8 mouse cellular contexts compared by ENCODE assay signal in the genomic region with DNA sequence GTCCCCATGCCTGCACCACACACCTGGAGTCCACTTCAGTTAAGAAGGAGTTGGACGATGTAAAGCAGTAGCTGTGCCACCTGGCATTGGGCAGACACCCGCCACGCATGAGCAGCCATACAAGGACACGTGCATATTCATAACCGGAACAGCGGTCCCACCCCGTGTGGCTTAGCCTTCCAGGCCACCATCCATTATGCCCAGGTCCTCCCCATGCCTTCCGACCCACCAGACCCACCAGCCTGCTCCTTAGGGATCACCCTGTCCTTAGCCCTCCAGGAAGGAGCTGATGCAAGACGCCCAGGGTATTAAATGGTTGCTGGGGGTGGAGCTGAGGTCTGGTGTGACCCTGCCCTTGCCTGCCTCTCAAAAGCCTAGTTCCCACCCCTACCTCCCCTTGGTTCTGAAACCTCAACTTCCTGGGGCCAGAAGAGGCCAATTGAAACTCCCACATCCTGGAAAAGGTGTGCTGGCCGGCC. TPM values are rescaled to one million over a fixed set of nuclear protein-coding genes. Genes with fewer than 3 reads are reported as not detected.
DNase-seq lines count a peak whose midpoint lies in the region; ATAC-seq and TF ChIP-seq lines count a peak whose summit lies in the region.

No protein-coding gene starts in this region.

- DNase-seq in frontal cortex, postnatal 14 days (ENCODE audit: low spot score in 2 of 2) = no peak
- no peak for DNase-seq in right cerebral cortex, adult 2 months (ENCODE audit: low spot score in 2 of 2)

- peaks cover 46% of the 10 kb centered on the region for H3K36me3 ChIP-seq in megakaryocyte, embryonic 14.5 days (replicated peaks; ENCODE audit: low read length)
- peaks cover 25% of the 10 kb centered on the region for H3K36me3 ChIP-seq in limb, embryonic 13.5 days
- peaks cover 15% of the 10 kb centered on the region for H3K36me3 ChIP-seq in small intestine, adult 2 months (ENCODE audit: control insufficient read depth, insufficient read depth, low read length)

- H3K4me2 ChIP-seq in limb, embryonic 13.5 days (replicated peaks) = peak overlapping the region; percentile 100

- 68% methylated on average over 10 of the region's 10 CpGs for WGBS in limb, embryonic 13.5 days
- WGBS in small intestine, adult 2 months = 21% methylated on average over 10 of the region's 10 CpGs

- peak; percentile 56; the same call in 1 of the 2 replicates for TF ChIP-seq POLR2A in embryonic fibroblast, embryonic 13.5 days (IDR thresholded peaks at IDR 0.05; ENCODE audit: low read depth, low read length)
- 0 out of 2 replicates have a peak, but pooled peaks have one; percentile 16 for TF ChIP-seq POLR2A in small intestine, adult 2 months (IDR thresholded peaks at IDR 0.05; ENCODE audit: low read depth, low read length)

- 0 out of 2 replicates have a peak overlapping the region, but pooled peaks have one; percentile 82 for H3K9ac ChIP-seq in limb, embryonic 13.5 days

- H3K27me3 ChIP-seq in megakaryocyte, embryonic 14.5 days (replicated peaks) = no peaks in the 10 kb centered on the region
- no peaks in the 10 kb centered on the region for H3K27me3 ChIP-seq in limb, embryonic 13.5 days
- H3K27me3 ChIP-seq in small intestine, adult 2 months (ENCODE audit: control insufficient read depth, insufficient read depth, low read length) = no peaks in the 10 kb centered on the region

- H3K4me1 ChIP-seq in megakaryocyte, embryonic 14.5 days = peaks cover 67% of the 10 kb centered on the region
- no peaks in the 10 kb centered on the region for H3K4me1 ChIP-seq in embryonic fibroblast, embryonic 13.5 days (ENCODE audit: control insufficient read depth, insufficient read depth, low read length)
- H3K4me1 ChIP-seq in limb, embryonic 13.5 days = peaks cover 30% of the 10 kb centered on the region
- peaks cover 17% of the 10 kb centered on the region; the same call in 1 of the 2 replicates for H3K4me1 ChIP-seq in small intestine, adult 2 months (ENCODE audit: control insufficient read depth, insufficient read depth, insufficient read length, low read length)

- peak overlapping the region; percentile 98 for H3K4me3 ChIP-seq in megakaryocyte, embryonic 14.5 days (replicated peaks)
- peak overlapping the region; percentile 70 for H3K4me3 ChIP-seq in embryonic fibroblast, embryonic 13.5 days (ENCODE audit: insufficient read depth, low read length)
- H3K4me3 ChIP-seq in limb, embryonic 13.5 days = peak overlapping the region; percentile 67; the same call in 1 of the 2 replicates
- H3K4me3 ChIP-seq in small intestine, adult 2 months (ENCODE audit: low read depth, low read length) = peak overlapping the region; percentile 90

- H3K27ac ChIP-seq in embryonic fibroblast, embryonic 13.5 days (ENCODE audit: insufficient read depth, low read length) = peak overlapping the region; percentile 67
- H3K27ac ChIP-seq in limb, embryonic 13.5 days = no peak overlapping the region
- peak overlapping the region; percentile 59 for H3K27ac ChIP-seq in small intestine, adult 2 months (ENCODE audit: insufficient read depth, low read depth, low read length)

- TF ChIP-seq CTCF in embryonic fibroblast, embryonic 13.5 days (IDR thresholded peaks at IDR 0.05; ENCODE audit: borderline replicate concordance, insufficient read depth, low read length) = no peak
- no peak for TF ChIP-seq CTCF in small intestine, adult 2 months (IDR thresholded peaks at IDR 0.05; ENCODE audit: extremely low read depth, insufficient read length, insufficient replicate concordance, low read depth, low read length)

- ATAC-seq in megakaryocyte, adult 5-6 weeks (ENCODE audit: poor library complexity, severe bottlenecking) = no peak
- ATAC-seq in limb, embryonic 13.5 days (ENCODE audit: low FRiP score, low read depth) = no peak
- no peak for ATAC-seq in megakaryocyte-erythroid progenitor cell, adult 5-6 weeks (replicated peaks; ENCODE audit: low FRiP score, low TSS enrichment, poor library complexity, severe bottlenecking)

- H3K9me3 ChIP-seq in megakaryocyte, embryonic 14.5 days = no peaks in the 10 kb centered on the region
- no peaks in the 10 kb centered on the region for H3K9me3 ChIP-seq in limb, embryonic 13.5 days

RNA-seq across cellular contexts. Expression of gene Slc1a5, which starts 3.4 kb away (rescaled TPM):
- polyA plus RNA-seq in megakaryocyte, embryonic 14.5 days (2012; ENCODE audit: insufficient read depth, low replicate concordance) = 35.2 and 52.2 TPM in 2 replicates
- total RNA-seq in megakaryocyte, adult 5-6 weeks (2015) = 48.1 and 55.7 TPM in 2 replicates
- 27.8 and 28.4 TPM in 2 replicates for total RNA-seq in megakaryocyte, adult 5-6 weeks (2017)
- 47.9 and 74.5 TPM in 2 replicates for polyA plus RNA-seq in embryonic fibroblast, embryonic 13.5 days (2011; ENCODE audit: insufficient read length, low read depth, missing spikeins)
- polyA plus RNA-seq in limb, embryonic 13.5 days (2015; fragmentation: Nextera tagmentation; extraction: Ambion mirVana) = 33.1 and 35.5 TPM in 2 replicates
- 37.8 and 43.5 TPM in 2 replicates for polyA plus RNA-seq in small intestine, adult 2 months (2012; rRNA removed)
- 102 and 107 TPM in 2 replicates for total RNA-seq in megakaryocyte-erythroid progenitor cell, adult 5-6 weeks (2014; fragmentation: Nextera tagmentation)
- total RNA-seq in megakaryocyte-erythroid progenitor cell, adult 5-6 weeks (2017) = 31.8 and 36.1 TPM in 2 replicates

RNA-seq across cellular contexts. Expression of gene Strn4, which starts 31.2 kb away (rescaled TPM):
- 83.0 and 118 TPM in 2 replicates for polyA plus RNA-seq in megakaryocyte, embryonic 14.5 days (2012; ENCODE audit: insufficient read depth, low replicate concordance)
- total RNA-seq in megakaryocyte, adult 5-6 weeks (2015) = 25.7 and 27.6 TPM in 2 replicates
- total RNA-seq in megakaryocyte, adult 5-6 weeks (2017) = 45.9 and 50.0 TPM in 2 replicates
- polyA plus RNA-seq in embryonic fibroblast, embryonic 13.5 days (2011; ENCODE audit: insufficient read length, low read depth, missing spikeins) = 58.4 and 67.1 TPM in 2 replicates
- polyA plus RNA-seq in limb, embryonic 13.5 days (2015; fragmentation: Nextera tagmentation; extraction: Ambion mirVana) = 117 and 124 TPM in 2 replicates
- polyA plus RNA-seq in small intestine, adult 2 months (2012; rRNA removed) = 58.9 and 119 TPM in 2 replicates
- total RNA-seq in megakaryocyte-erythroid progenitor cell, adult 5-6 weeks (2014; fragmentation: Nextera tagmentation) = 62.0 and 66.6 TPM in 2 replicates
- total RNA-seq in megakaryocyte-erythroid progenitor cell, adult 5-6 weeks (2017) = 63.9 and 71.1 TPM in 2 replicates

RNA-seq across cellular contexts. Expression of gene Fkrp, which starts 32.0 kb away (rescaled TPM):
- 14.8 and 21.1 TPM in 2 replicates for polyA plus RNA-seq in megakaryocyte, embryonic 14.5 days (2012; ENCODE audit: insufficient read depth, low replicate concordance)
- total RNA-seq in megakaryocyte, adult 5-6 weeks (2015) = 8.1 and 12.4 TPM in 2 replicates
- total RNA-seq in megakaryocyte, adult 5-6 weeks (2017) = 8.1 and 10.6 TPM in 2 replicates
- 21.0 and 25.2 TPM in 2 replicates for polyA plus RNA-seq in embryonic fibroblast, embryonic 13.5 days (2011; ENCODE audit: insufficient read length, low read depth, missing spikeins)
- polyA plus RNA-seq in limb, embryonic 13.5 days (2015; fragmentation: Nextera tagmentation; extraction: Ambion mirVana) = 32.4 and 33.3 TPM in 2 replicates
- polyA plus RNA-seq in small intestine, adult 2 months (2012; rRNA removed) = 14.6 and 24.5 TPM in 2 replicates
- 14.4 and 21.5 TPM in 2 replicates for total RNA-seq in megakaryocyte-erythroid progenitor cell, adult 5-6 weeks (2014; fragmentation: Nextera tagmentation)
- total RNA-seq in megakaryocyte-erythroid progenitor cell, adult 5-6 weeks (2017) = 8.9 and 15.8 TPM in 2 replicates

RNA-seq across cellular contexts. Expression of gene Ap2s1, which starts 46.3 kb away (rescaled TPM):
- polyA plus RNA-seq in megakaryocyte, embryonic 14.5 days (2012; ENCODE audit: insufficient read depth, low replicate concordance) = 1,190 and 1,969 TPM in 2 replicates
- 205 and 210 TPM in 2 replicates for total RNA-seq in megakaryocyte, adult 5-6 weeks (2015)
- total RNA-seq in megakaryocyte, adult 5-6 weeks (2017) = 81.5 and 95.7 TPM in 2 replicates
- polyA plus RNA-seq in embryonic fibroblast, embryonic 13.5 days (2011; ENCODE audit: insufficient read length, low read depth, missing spikeins) = 118 and 124 TPM in 2 replicates
- 243 and 265 TPM in 2 replicates for polyA plus RNA-seq in limb, embryonic 13.5 days (2015; fragmentation: Nextera tagmentation; extraction: Ambion mirVana)
- 276 and 540 TPM in 2 replicates for polyA plus RNA-seq in small intestine, adult 2 months (2012; rRNA removed)
- 138 and 161 TPM in 2 replicates for total RNA-seq in megakaryocyte-erythroid progenitor cell, adult 5-6 weeks (2014; fragmentation: Nextera tagmentation)
- total RNA-seq in megakaryocyte-erythroid progenitor cell, adult 5-6 weeks (2017) = 55.7 and 62.9 TPM in 2 replicates

RNA-seq across cellular contexts. Expression of gene Prkd2, which starts 58.2 kb away (rescaled TPM):
- polyA plus RNA-seq in megakaryocyte, embryonic 14.5 days (2012; ENCODE audit: insufficient read depth, low replicate concordance) = 54.4 and 70.1 TPM in 2 replicates
- 8.8 and 14.0 TPM in 2 replicates for total RNA-seq in megakaryocyte, adult 5-6 weeks (2015)
- total RNA-seq in megakaryocyte, adult 5-6 weeks (2017) = 9.4 and 10.1 TPM in 2 replicates
- 17.2 and 17.8 TPM in 2 replicates for polyA plus RNA-seq in embryonic fibroblast, embryonic 13.5 days (2011; ENCODE audit: insufficient read length, low read depth, missing spikeins)
- polyA plus RNA-seq in limb, embryonic 13.5 days (2015; fragmentation: Nextera tagmentation; extraction: Ambion mirVana) = 20.8 and 20.9 TPM in 2 replicates
- polyA plus RNA-seq in small intestine, adult 2 months (2012; rRNA removed) = 22.9 and 44.0 TPM in 2 replicates
- 14.2 and 19.8 TPM in 2 replicates for total RNA-seq in megakaryocyte-erythroid progenitor cell, adult 5-6 weeks (2014; fragmentation: Nextera tagmentation)
- 5.2 and 14.9 TPM in 2 replicates for total RNA-seq in megakaryocyte-erythroid progenitor cell, adult 5-6 weeks (2017)
